Mouse (Mus musculus) heart, embryonic 15.5 days (tissue): ENCODE data around the gene Tipin. TPM values are rescaled to one million over a fixed set of nuclear protein-coding genes. Genes with fewer than 3 reads are reported as not detected.

Experiments used
- ATAC-seq: fragments of 200-750 bp; cut with Nextera tagmentation; replicated peaks from 2 replicates; pipeline ENCODE4 v1.8.0; 2017; ENCODE audit warnings: low read depth, moderate TSS enrichment; ENCODE audit not compliant: insufficient number of reproducible peaks, insufficient read depth, low FRiP score
- H3K27ac ChIP-seq: fragments of 300-500 bp; sonication (generic); 2 replicates; pipeline ENCODE4 v1.5.1; 2015; ENCODE audit warnings: mild to moderate bottlenecking, inconsistent platforms
- H3K27me3 ChIP-seq: fragments of 300-500 bp; sonication (generic); 2 replicates; pipeline ENCODE4 v1.6.1; 2015; ENCODE audit warnings: inconsistent platforms
- H3K36me3 ChIP-seq: fragments of 300-500 bp; sonication (generic); 2 replicates; pipeline ENCODE4 v1.6.1; 2015; ENCODE audit warnings: mild to moderate bottlenecking, inconsistent platforms
- H3K4me1 ChIP-seq: fragments of 300-500 bp; sonication (generic); replicated peaks from 2 replicates; pipeline ENCODE4 v1.6.1; 2015; ENCODE audit warnings: inconsistent platforms
- H3K4me2 ChIP-seq: fragments of 300-500 bp; sonication (generic); 2 replicates; pipeline ENCODE4 v1.6.1; 2015; ENCODE audit warnings: inconsistent platforms, mild to moderate bottlenecking, moderate library complexity
- H3K4me3 ChIP-seq: fragments of 300-500 bp; sonication (generic); 2 replicates; pipeline ENCODE4 v1.5.1; 2015; ENCODE audit warnings: mild to moderate bottlenecking, inconsistent platforms
- H3K9ac ChIP-seq: fragments of 300-500 bp; sonication (generic); 2 replicates; pipeline ENCODE4 v1.6.1; 2015; ENCODE audit warnings: mild to moderate bottlenecking, inconsistent platforms
- H3K9me3 ChIP-seq: fragments of 300-500 bp; sonication (generic); replicated peaks from 2 replicates; pipeline ENCODE4 v1.6.1; 2016; ENCODE audit warnings: inconsistent platforms
- WGBS: fragments of 180-500 bp; shearing (Covaris S2); methylation state at CpG from one replicate; pipeline ENCODE4 v1.1.7; 2015; ENCODE audit warnings: mixed read lengths; 5-methylcytosine and 5-hydroxymethylcytosine counted together
- polyA plus RNA-seq: library from polyadenylated mRNA; unstranded; fragments of >200 nt; fragmentation: Nextera tagmentation; extraction: Ambion mirVana; gene quantifications from 2 replicates; pipeline ENCODE4 v1.2.1, GENCODE M21; 2015

Tipin gene
- polyA plus RNA-seq, 1 experiment from 2014 or later: 98.0 TPM

DNA sequence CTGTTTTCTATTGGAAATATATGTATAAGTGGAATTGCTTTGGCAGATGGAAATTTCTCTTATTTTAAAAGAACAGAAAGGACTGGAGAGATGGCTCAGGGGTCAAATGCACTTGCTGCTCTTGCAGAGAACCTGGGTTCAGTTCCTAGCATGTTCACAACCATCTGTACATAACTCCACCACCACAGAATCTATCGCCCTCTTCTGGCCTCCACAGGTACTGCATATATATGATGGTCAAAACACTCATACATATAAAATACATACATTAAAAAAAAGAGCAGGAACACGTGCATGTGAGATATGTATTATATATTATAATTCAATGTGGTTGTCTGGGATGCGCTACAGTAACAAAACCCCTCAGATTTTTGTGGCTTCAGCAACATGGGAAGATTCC is 69.8 kb downstream of the Tipin start:
- Histone ChIP-seq H3K27ac (no peak overlapping the region), H3K4me3 (no peak overlapping the region), H3K9me3 (no peaks in the 10 kb centered on the region), H3K36me3 (no peaks in the 10 kb centered on the region), H3K9ac (no peak overlapping the region), H3K4me2 (no peak overlapping the region), H3K4me1 (no peaks in the 10 kb centered on the region), H3K27me3 (no peaks in the 10 kb centered on the region)
- WGBS: 36% methylated on average over 3 of the region's 3 CpGs
- no peak for ATAC-seq

Other genes with a start within 250 kb of the Tipin start
- gene Lctl, start 164.4 kb upstream of the Tipin start, polyA plus RNA-seq: 0.13 TPM in 1 of 2 replicates, not detected in the other
- 14.7 and 19.2 TPM in 2 replicates for gene Zwilch, start 108.5 kb upstream of the Tipin start, polyA plus RNA-seq
- 648 and 701 TPM in 2 replicates for gene Rpl4, start 108.2 kb upstream of the Tipin start, polyA plus RNA-seq
- gene Snapc5, start 102.3 kb upstream of the Tipin start, polyA plus RNA-seq: 29.6 and 29.9 TPM in 2 replicates
- gene Uchl4, start 46.4 kb upstream of the Tipin start, polyA plus RNA-seq: 1.3 and 2.0 TPM in 2 replicates
- 78.3 and 80.8 TPM in 2 replicates for gene Map2k1, start 27.9 kb upstream of the Tipin start, polyA plus RNA-seq
- gene Dis3l, start 59.7 kb downstream of the Tipin start, polyA plus RNA-seq: 17.3 and 18.5 TPM in 2 replicates
- 0.63 and 0.72 TPM in 2 replicates for gene Megf11, start 104.0 kb downstream of the Tipin start, polyA plus RNA-seq